Mouse (Mus musculus) heart, embryonic 11.5 days (tissue): ENCODE data around the gene Tmprss6. TPM values are rescaled to one million over a fixed set of nuclear protein-coding genes. Genes with fewer than 3 reads are reported as not detected.
A peak's percentile ranks its signal among the peaks of the same experiment; 100 is the strongest.

Experiments used
- ATAC-seq: fragments of 200-750 bp; cut with Nextera tagmentation; replicated peaks from 2 replicates; pipeline ENCODE4 v1.8.0; 2017; ENCODE audit warnings: moderate library complexity; ENCODE audit not compliant: insufficient number of reproducible peaks, low FRiP score, low TSS enrichment
- H3K27ac ChIP-seq: fragments of 300-500 bp; sonication (generic); 2 replicates; pipeline ENCODE4 v1.5.1; 2014; ENCODE audit warnings: mild to moderate bottlenecking, low read depth, low read length
- H3K27me3 ChIP-seq: fragments of 300-500 bp; sonication (generic); 2 replicates; pipeline ENCODE4 v1.6.1; 2014; ENCODE audit warnings: mild to moderate bottlenecking, low read length, mixed read lengths; ENCODE audit not compliant: control insufficient read depth, insufficient read depth
- H3K36me3 ChIP-seq: fragments of 300-500 bp; sonication (generic); 2 replicates; pipeline ENCODE4 v1.6.1; 2014; ENCODE audit warnings: mild to moderate bottlenecking, low read length, moderate library complexity, mixed read lengths; ENCODE audit not compliant: control insufficient read depth, insufficient read depth
- H3K4me1 ChIP-seq: fragments of 300-500 bp; sonication (generic); 2 replicates; pipeline ENCODE4 v1.6.1; 2014; ENCODE audit warnings: low read length; ENCODE audit not compliant: control insufficient read depth, insufficient read depth
- H3K4me2 ChIP-seq: fragments of 300-500 bp; sonication (generic); 2 replicates; pipeline ENCODE4 v1.6.1; 2014; ENCODE audit warnings: mild to moderate bottlenecking, moderate library complexity
- H3K4me3 ChIP-seq: fragments of 300-500 bp; sonication (generic); 2 replicates; pipeline ENCODE4 v1.5.1; 2014; ENCODE audit warnings: low read depth, low read length
- H3K9ac ChIP-seq: fragments of 300-500 bp; sonication (generic); 2 replicates; pipeline ENCODE4 v1.6.1; 2014; ENCODE audit warnings: mild to moderate bottlenecking, low read depth, low read length, moderate library complexity
- H3K9me3 ChIP-seq: fragments of 300-500 bp; sonication (generic); replicated peaks from 2 replicates; pipeline ENCODE4 v1.6.1; 2016; ENCODE audit warnings: low read length; ENCODE audit not compliant: control insufficient read depth
- WGBS: fragments of 180-500 bp; shearing (Covaris S2); extraction: QIAGEN DNeasy Blood & Tissue Kit; methylation state at CpG from one replicate; pipeline ENCODE4 v1.1.7; 2014; ENCODE audit not compliant: insufficient replicate concordance; 5-methylcytosine and 5-hydroxymethylcytosine counted together
- polyA plus RNA-seq: library from polyadenylated mRNA; unstranded; fragments of >200 nt; fragmentation: Nextera tagmentation; extraction: Ambion mirVana; gene quantifications from 2 replicates; pipeline ENCODE4 v1.2.1, GENCODE M21; 2014

Gene Tmprss6
- 0.64 TPM in 1 of 2 replicates, not detected in the other for polyA plus RNA-seq

DNA sequence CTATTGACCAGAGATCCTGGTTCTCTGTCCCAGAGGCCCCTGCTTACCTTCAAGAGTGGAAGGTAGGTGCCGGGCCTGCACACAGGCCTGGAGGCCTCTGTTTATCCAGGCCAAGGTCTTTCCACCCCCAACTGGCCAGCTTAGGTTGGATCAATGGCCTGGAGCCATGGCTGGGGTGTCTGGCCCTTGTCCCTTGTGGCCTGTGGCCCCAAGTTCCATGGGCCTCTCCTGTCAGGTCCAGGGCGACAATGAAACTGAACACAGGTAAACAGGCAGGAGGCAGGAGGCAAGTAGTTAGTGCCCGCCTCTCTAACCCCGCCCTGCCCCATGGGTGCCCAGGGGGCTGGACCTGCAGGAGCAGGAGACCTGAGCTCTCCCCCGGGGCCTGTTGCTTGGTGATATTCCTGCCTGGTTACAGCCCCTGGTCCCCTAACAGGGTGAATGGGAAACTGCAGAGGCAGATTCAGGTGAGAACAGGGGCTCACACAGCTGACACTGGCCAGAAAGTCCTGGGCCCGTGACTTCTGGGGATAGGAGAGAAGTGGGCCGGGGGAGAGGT, at the start of gene Tmprss6:
Gene Tmprss6 (minus strand): TSS at position 256 of the 559 bp plus-strand sequence.
- H3K27me3 ChIP-seq, result no peaks in the 10 kb centered on the region
- peaks cover 8% of the 10 kb centered on the region; the same call in 1 of the 2 replicates for H3K4me1 ChIP-seq
- no peak within 1 kb of the TSS for H3K4me2 ChIP-seq
- no peaks in the 10 kb centered on the region for H3K9me3 ChIP-seq
- H3K9ac ChIP-seq, result no peak within 1 kb of the TSS
- H3K36me3 ChIP-seq, result no peaks in the 10 kb centered on the region
- ATAC-seq, result no peak
- H3K4me3 ChIP-seq, result no peak within 1 kb of the TSS
- H3K27ac ChIP-seq, result no peak within 1 kb of the TSS
- 62% methylated on average over 7 of the region's 7 CpGs for WGBS

- ATAC-seq, result no peak
- WGBS, result 57% methylated on average over 7 of the region's 7 CpGs
Measured at GRCm38 (mm10) chr15:78518221-78518620, 49.8 kb upstream of the Tmprss6 start.

DNA sequence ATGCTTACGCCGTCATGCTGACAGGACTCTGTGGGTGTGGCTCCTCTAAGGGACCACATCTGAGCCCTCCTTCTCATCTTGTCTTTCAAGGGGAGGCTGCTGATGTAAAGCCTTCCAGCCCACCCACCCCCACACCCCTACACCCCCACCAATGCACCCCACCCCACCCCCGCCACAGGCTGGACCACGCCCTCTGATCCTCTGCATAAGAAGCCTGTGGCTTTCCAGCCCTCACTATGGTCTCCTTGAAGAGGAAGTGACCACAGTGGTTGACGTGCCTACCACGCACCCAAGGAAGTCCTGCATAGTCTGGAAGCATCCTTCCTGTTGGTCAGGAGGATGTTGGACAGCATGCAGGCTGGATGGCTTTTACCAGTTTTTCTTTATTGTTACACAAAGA, 47.3 kb upstream of the Tmprss6 start:
- H3K9me3 ChIP-seq, result no peaks in the 10 kb centered on the region
- H3K4me3 ChIP-seq, result no peak overlapping the region
- H3K4me1 ChIP-seq, result peaks cover 5% of the 10 kb centered on the region; the same call in 1 of the 2 replicates
- no peak overlapping the region for H3K27ac ChIP-seq
- H3K27me3 ChIP-seq, result no peaks in the 10 kb centered on the region
- H3K36me3 ChIP-seq, result no peaks in the 10 kb centered on the region
- ATAC-seq, result no peak
- WGBS, result 71% methylated on average over 6 of the region's 6 CpGs
- H3K4me2 ChIP-seq, result no peak overlapping the region
- H3K9ac ChIP-seq, result no peak overlapping the region

More at GRCm38 (mm10) chr15:78518221-78518620, 49.8 kb upstream of the Tmprss6 start:
- Histone ChIP-seq H3K9ac (no peak overlapping the region), H3K27ac (no peak overlapping the region), H3K36me3 (no peaks in the 10 kb centered on the region), H3K4me1 (peaks cover 5% of the 10 kb centered on the region; the same call in 1 of the 2 replicates), H3K27me3 (peaks cover 2% of the 10 kb centered on the region; the same call in 1 of the 2 replicates), H3K4me3 (no peak overlapping the region), H3K4me2 (no peak overlapping the region), H3K9me3 (no peaks in the 10 kb centered on the region)

GRCm38 (mm10) chr15:78514393-78515146, 46.1 kb upstream of the Tmprss6 start:
- Histone ChIP-seq H3K27ac (no peak overlapping the region), H3K9ac (no peak overlapping the region), H3K4me2 (no peak overlapping the region), H3K36me3 (no peaks in the 10 kb centered on the region), H3K4me1 (peaks cover 13% of the 10 kb centered on the region; the same call in 1 of the 2 replicates), H3K4me3 (no peak overlapping the region), H3K9me3 (no peaks in the 10 kb centered on the region), H3K27me3 (no peaks in the 10 kb centered on the region)
- 31% methylated on average over 7 of the region's 7 CpGs for WGBS
- 0 out of 2 replicates have a peak, but pooled peaks have one; percentile 19 for ATAC-seq

- ATAC-seq, result no peak
- Histone ChIP-seq H3K9me3 (no peaks in the 10 kb centered on the region), H3K27me3 (no peaks in the 10 kb centered on the region), H3K9ac (no peak overlapping the region), H3K36me3 (no peaks in the 10 kb centered on the region), H3K4me3 (no peak overlapping the region), H3K27ac (no peak overlapping the region), H3K4me1 (peaks cover 9% of the 10 kb centered on the region; the same call in 1 of the 2 replicates), H3K4me2 (no peak overlapping the region)
- WGBS, result 84% methylated on average over 14 of the region's 14 CpGs
Measured at GRCm38 (mm10) chr15:78513019-78513418, 44.6 kb upstream of the Tmprss6 start.

DNA sequence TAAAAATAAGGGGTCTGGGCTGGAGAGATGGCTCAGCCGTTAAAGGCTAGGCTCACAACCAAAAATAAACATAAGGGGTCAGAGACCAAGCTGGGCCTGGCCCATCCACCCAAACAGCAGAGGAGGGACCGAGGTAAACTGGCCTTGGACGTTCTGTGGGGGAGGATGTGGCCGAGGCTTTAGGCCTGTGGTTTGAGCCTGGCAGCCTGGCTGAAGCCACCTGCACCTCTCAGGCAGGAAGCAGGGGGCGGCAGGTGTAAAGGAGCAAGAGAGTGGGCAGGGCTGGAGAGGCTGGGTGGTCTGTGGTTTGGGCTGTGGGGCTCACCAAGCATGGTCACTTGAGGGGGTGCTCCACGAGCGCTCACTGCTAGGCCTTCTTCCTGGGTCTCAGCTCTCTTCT, 43.5 kb upstream of the Tmprss6 start:
- H3K4me1 ChIP-seq, result 0 out of 2 replicates have a peak, but pooled peaks cover 8% of the 10 kb centered on the region
- H3K4me2 ChIP-seq, result no peak overlapping the region
- no peaks in the 10 kb centered on the region for H3K27me3 ChIP-seq
- H3K27ac ChIP-seq, result no peak overlapping the region
- no peak overlapping the region for H3K4me3 ChIP-seq
- no peaks in the 10 kb centered on the region for H3K9me3 ChIP-seq
- no peak overlapping the region for H3K9ac ChIP-seq
- ATAC-seq, result no peak
- no peaks in the 10 kb centered on the region for H3K36me3 ChIP-seq
- 67% methylated on average over 7 of the region's 7 CpGs for WGBS

DNA sequence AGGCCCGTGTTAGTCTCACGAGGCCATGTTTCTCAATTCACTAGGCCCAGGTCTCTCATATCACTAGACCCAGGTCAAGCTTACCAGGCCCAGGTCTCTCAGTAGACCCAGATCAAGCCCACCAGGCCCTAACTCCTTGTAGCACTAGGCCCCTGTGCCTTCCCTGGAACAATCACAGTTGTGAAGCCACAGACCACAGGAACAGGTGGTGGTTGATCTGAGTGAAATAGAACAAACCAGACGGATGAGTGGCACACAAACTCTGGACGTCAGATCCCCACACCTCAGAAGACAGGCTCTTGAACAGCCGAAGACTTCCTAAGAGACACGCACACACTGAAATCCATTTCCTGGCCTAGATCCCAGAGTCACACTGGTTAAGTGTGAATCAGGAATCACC, 42.3 kb upstream of the Tmprss6 start:
- 79% methylated on average over 6 of the region's 6 CpGs for WGBS

GRCm38 (mm10) chr15:78510121-78510576, 41.7 kb upstream of the Tmprss6 start:
- H3K27me3 ChIP-seq, result no peaks in the 10 kb centered on the region
- H3K4me2 ChIP-seq, result no peak overlapping the region
- H3K36me3 ChIP-seq, result no peaks in the 10 kb centered on the region
- H3K4me1 ChIP-seq, result 0 out of 2 replicates have a peak, but pooled peaks cover 8% of the 10 kb centered on the region
- no peak overlapping the region for H3K4me3 ChIP-seq
- no peak overlapping the region for H3K27ac ChIP-seq
- no peaks in the 10 kb centered on the region for H3K9me3 ChIP-seq
- ATAC-seq, result no peak
- 67% methylated on average over 8 of the region's 8 CpGs for WGBS
- peak overlapping the region; percentile 34 for H3K9ac ChIP-seq

More for the DNA sequence above, 42.3 kb upstream of the Tmprss6 start:
- no peaks in the 10 kb centered on the region for H3K36me3 ChIP-seq
- H3K9me3 ChIP-seq, result no peaks in the 10 kb centered on the region
- H3K9ac ChIP-seq, result no peak overlapping the region
- H3K4me1 ChIP-seq, result 0 out of 2 replicates have a peak, but pooled peaks cover 8% of the 10 kb centered on the region
- ATAC-seq, result no peak
- no peaks in the 10 kb centered on the region for H3K27me3 ChIP-seq
- no peak overlapping the region for H3K27ac ChIP-seq
- no peak overlapping the region for H3K4me3 ChIP-seq
- H3K4me2 ChIP-seq, result no peak overlapping the region
